Mouse (Mus musculus): ENCODE measurements at regions not wholly inside any gene's neighbourhood (a gene's known extent, or its start where the extent isn't known, plus 50 kb on each side); places are given as distances from the start of the nearest gene placed in this dataset.

DNA sequence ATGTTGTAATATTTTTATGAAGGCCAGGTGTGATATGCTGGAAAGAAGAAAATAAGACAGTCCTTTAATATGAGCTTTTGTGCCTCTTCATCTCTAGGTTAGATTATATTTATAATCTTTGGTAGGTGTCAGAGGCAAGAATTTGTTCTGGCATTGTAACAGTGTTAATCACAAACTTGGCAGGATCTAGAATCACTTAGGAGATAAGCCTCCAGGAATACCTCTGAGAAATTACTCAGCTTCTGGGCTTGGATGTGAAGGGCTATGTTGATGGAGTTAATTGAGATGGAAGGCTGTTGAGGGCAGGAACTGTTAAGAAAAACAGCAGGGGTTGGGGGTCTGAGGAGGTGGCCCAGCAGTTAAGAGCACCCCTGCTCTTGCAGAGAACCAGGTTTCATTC is 394.0 kb upstream of the Camk1g start:
- DNase-seq = no peak

DNA sequence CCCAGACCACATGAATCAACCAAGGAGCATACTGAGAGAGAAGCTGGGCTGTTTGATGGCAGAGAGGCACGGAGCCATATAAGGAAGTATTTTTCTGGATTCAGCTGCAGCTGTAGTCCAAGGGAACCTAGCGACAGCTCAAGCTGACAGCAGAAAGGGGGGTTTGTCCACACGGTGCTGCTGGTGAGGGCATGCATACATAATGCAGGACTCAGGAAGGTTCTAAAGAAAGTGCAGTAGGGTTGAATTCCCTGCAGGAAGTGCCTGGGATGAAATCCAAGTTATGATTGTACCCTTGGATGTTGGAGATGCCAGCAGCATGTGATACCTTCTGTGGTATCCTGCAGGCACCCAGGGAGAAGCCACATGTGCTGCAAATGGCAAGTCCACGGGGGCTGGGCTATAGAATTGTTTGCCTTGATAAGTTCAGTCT is 381.7 kb upstream of the Camk1g start:
- DNase-seq = no peak

DNA sequence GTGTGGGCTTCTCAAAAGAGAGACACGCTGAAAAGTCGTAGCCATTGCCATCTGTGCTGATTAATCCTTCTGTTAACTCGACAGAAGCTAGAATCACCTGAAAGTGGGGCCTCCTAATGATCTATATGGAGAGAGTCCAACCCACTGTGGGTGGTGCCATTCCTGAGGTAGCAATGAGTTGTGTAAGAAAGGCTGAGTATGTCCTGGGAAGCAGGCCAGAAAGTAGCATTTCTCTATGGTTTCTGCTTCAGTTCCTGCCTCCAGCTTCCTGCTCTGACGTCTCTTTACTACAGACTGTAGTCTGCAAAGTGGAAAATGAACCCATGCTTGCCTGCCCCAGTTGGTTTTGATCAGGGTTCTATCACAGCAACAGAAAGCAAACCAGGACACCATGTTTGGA is 380.8 kb upstream of the Camk1g start:
- no peak for DNase-seq

DNA sequence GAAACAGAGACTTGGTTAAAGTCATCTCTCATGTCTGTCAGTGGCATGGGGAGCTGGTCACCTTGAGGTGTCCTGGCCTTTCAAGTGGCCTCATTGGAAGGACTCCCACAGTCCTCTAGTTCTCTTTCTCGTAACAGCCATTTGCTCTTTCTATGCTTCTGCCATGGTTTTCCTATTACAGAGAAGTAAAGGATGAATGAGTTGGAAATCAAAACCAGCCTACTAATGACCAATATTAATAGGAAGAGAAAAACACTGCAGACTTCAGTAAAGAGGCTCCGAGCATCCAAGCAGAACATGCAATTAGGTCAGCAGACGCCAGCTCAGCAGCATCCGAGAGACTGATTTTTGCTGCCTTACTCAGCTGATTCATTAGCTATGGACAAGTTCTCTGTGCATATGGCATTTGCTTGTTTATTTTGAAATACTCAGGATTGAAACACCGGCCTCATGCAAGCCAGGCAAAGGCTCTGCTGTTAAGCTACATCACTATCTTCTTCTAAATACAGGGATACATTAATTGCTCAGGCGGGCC is 377.4 kb upstream of the Camk1g start:
- DNase-seq = no peak

DNA sequence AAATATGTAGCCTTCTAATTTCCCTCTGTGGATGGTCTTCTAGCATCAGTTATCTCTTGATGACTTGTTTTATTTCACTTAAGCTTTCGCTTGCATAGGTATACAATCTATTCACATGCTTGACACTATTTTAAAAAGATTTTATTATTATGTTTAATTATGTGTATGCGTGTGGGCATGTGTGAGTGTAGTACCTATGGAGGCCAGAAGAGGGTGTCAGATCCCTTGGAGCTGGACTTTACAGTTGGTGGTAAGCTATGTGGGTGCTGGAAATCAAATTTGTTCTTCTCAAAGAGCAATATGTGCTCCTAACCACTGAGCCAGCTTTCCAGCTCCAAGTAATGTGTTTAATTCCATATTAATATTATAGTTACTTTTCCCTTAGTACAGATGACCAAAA is 372.6 kb upstream of the Camk1g start:
- no peak for DNase-seq

DNA sequence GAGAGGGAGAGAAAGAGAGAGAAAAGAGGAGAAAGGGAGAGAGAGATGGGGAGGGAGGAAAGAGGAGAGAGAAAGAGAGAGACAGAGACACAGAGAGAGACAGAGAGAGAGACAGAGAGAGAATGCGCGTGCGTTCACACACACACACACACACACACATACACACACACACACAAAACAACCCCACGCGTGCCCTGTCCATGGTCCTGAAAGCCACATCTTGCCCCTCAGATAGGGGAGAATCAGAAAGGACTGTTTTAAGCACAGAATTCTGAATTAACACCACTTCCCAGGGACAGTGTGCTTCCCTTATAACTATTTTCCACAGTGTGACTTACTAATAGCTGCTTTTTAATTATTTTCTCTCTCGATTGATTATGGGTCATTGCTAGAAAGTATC is 368.7 kb upstream of the Camk1g start:
- no peak for DNase-seq

DNA sequence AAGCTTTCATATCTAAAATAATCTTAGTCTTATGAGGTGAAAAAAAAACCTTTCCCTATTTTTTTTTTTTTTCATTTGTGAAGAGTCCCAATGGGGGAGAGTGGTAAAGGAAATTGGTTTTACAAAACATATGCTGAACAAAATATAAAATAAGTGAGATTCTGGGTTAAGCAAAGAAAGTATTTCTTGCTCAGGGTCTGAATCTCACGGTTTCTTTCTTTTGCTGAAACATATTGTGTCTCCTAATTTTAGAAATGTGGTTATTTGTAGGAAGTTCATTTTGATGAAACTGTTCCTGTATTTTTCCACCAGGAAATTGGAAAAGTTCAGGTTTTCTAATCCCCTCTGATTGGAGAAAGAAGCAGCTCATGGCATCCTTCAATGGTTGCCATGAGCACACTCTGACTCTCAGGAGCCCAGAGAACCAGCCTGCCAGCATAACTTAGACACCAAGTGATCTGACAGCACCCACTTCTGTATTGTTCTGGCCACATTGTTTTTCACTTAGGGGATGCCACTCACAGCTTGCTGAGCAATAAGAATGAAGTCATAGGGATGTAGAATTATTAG is 365.9 kb upstream of the Camk1g start:
- no peak for DNase-seq

DNA sequence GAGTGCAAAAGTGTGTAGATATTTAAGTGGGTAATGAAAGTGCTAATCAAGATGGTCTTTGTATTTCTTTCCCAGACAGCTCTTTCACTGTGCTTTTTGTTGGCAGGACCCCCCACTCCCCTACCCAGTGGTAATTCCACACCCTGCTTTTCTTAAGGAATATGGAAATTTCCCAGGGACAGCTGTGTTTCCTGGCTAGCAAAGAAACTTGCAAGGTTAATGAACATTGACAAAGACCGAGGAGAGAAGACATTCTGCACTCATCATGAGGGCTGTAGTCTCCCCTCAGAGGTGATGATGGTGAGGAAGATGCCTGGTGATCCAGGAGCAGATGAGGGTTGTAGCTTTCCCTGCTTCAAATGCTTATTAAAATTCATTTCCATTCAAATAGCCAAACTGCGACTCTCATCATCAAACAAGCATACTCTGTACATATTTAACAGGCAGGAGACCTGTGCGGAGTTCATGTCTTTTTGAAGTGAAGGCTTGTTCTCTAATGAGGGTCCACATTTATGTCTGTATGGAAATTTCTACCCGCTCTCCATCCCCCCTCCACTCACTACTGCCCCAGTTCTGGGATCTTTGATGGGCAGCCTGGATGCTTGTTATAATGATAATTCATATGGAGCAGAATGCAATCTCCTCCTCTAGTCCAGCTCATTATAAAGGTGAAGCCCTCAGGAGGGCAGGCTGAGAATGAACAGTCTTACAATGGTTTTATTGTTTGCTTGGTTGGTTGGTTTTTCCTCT is 364.1 kb upstream of the Camk1g start:
- DNase-seq = no peak

DNA sequence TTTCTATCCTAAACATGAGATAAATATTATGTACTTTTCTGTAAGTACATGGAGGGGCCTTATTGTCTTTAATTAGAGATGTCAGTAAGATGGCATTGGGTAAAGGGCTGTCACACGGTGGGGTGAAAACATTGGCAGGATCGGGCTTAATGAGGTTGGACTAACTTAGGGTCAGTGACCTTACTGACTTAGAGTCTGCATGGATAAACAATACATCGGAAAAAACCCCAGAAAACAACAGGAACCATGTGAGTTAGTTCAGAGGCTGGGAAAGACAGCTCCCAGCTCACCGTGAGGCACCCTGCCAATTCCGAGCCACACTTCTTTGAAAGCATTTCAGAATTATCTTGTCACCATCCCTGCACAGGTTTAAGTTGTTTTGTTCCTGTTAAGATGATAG is 363.3 kb upstream of the Camk1g start:
- DNase-seq = no peak

DNA sequence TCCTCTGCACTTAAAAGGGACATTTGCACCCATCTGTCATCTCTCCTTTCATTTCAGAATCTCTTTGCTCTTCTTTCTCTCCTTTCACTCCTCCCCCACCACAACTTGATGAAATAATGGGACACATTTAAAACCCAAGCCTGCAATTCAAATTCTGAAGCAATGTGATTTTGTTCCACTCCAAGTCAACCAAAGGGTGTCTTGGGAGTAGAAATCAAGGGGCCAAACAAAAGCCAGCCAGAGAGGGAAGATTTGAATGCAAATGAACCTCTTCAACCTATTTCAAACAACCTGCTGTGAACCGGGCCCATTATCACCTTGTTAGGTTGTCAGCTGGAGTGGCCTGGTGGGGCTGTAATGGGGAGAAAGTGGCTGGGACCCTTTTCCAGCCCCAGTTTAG is 362.0 kb upstream of the Camk1g start:
- no peak for DNase-seq

DNA sequence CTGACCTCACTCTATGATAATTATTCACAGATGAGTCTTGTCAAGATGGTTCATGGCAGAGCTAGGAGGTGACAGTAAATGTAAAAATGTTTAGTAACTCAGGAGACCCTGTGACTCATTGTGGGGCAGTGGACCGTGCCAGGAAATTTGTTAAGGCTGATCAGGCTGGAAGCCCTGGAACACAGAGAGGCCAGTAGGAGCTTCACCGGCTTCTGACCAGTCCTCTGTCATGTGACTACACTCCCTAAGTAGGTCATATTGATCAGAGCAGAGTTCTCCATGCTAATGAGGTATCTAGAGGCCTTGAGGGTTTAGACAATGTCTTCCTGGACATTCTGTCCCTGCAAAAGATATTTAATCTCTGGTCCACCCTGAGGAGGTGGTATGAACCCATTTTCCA is 351.8 kb upstream of the Camk1g start:
- no peak for DNase-seq

DNA sequence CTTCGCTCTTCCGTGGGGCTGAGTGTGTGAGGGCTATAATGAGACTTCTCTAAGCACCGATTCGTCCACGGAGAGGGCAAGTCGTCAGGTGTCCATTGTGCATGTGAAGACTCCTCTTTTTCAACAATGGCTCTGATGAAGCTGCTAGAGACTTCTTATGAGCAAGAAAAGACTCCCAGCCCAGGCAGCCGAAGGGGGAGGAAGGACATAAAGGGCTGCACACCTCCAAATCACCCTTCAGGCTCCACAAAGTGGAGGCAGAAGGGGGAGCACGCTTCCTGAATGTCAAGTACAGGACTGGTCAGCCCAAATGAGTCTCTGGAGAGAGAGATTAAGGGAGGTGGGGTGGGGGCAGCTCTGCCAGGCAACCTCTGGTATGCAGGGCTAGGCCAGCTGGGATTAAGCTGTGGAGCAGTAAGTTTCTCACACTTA is 350.3 kb upstream of the Camk1g start:
- DNase-seq = no peak

DNA sequence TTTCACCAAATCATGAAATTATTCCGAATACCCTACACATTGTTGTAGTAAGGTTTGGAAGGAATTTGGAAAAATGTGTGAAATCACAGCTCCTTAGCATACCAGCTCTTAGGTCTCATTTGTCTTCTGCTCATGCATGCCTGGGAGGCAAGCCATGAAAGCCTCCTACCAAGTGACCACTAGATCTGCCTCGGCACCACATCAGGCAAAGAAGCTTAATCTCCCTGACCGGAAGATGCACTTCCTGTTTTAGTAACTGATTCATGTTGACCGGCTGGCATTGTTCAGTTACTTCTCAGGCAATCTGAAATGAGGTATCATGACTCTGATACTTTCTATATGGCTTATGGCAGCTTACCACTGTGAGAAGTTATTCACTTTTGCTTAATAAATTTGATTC is 345.2 kb upstream of the Camk1g start:
- DNase-seq = no peak

DNA sequence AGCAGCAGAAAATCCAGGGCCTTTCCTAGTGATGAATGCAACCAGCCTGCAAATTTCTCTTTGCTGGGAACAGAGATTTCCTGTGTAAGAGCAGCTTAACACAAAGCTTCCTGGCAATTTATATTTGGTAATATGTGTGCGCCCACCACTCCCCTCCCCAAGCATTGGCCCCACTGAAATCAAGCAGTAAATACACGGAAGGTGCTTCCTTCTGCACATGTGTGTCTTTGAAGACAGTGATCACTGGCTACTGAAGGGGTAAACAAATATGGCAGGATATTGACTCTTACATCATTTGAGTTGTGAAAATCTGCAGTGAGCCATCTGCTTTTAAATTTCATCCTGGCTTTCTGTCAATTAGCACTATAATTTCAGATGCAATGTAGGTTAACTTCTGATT is 344.5 kb upstream of the Camk1g start:
- DNase-seq = no peak

DNA sequence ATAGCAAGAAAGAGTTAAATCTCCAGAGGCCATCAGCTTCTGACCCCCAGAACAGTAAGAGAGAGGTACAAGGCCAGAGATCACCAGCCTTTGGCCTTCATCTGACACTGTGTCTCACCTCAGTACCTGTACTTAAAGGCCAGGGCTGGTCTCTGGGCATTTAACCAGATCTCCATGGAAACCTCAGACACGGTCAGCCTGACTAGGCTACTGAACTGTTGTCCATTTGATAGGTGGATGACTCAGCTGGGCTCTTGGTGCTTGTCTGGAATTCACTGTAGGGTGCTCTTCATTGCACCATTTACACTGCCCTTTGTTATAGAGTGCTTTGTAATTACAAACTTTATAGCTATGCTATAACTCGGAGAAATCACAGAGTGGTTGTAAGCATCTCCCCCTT is 335.1 kb upstream of the Camk1g start:
- no peak for DNase-seq

DNA sequence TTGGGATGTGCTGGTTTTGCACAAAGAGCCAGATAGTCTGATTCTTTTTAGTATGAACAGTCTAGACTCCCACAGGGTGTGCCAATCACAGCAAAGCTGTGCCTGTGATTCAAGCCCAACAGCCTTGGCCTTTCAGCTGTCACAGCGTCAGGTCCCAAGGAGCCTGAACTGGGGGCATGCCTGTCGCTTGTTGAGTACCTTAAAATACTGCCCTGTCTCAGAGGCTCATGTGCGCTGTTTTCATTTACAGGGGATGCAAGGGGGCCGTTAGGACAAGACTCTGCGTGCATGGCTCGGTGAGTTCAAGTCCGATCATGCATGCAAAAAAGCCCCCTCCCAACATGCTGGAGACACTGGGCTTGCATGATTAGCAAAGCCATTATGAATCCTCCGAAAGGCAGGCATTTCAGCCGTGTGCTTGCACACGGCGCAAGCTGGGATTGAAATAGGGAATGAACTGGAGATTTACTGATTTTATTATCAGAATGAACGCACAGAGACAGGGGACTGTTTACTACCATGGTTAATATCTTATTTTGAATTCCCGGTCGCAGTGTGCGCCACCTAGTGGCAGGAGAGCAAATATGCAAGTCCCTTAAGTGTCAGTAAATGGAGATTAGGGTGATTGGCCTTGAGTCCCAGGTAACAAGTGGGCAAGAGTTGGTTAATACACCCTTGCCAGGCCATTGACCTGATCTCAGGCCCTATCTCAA is 332.8 kb upstream of the Camk1g start:
- peak in 1 of 2 experiments; percentile 25 for DNase-seq

DNA sequence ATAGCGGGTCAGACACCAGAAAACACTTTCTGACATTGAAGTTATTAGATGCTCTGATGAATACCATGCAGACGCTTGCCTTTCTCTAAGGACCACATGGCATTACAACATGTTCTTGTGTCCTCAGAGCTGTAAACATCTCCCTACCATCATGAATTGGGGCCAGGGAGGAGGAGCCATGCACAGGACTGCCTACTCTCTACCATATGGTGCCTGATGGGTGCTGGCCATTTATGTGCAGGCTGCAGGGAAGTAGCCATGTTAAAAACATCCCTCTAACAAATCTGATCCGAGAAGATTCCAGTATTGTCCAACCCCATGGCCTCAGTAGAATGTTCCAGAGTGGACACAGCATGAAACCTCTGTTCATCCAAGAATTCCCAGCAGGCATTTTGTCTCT is 330.1 kb upstream of the Camk1g start:
- DNase-seq = no peak

DNA sequence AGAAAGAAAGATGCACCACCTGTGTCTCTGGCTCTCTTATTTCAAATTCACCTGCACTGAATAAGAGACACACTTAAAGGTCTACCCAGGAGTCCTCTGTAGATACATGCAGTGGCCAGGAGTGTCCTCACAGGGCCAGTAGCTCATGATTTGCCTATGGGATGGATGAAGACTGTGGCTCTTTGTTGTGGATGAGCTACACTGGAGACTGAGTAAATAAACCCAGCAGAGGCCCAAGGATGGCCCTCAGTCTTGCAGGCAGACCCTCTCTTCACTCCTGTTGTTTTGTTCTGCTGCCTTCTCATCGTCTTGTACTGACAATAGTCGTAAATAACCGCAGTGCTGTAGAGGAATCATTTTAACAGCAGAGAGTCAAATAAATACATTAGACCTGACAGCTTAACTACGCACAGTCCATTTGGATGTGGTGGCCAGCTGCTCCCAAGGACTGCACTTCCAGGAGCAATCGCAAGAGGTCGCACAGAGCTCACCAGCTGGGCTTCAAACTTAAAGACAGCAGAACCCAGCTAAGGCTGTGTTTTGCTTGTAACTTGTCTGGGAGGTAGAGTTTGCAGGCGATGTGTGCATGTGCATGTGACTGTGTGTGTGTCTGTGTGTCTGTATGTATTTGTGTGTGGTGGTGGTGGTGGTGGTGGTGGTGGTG is 328.6 kb upstream of the Camk1g start:
- DNase-seq = peak in 1 of 2 experiments; percentile 28

DNA sequence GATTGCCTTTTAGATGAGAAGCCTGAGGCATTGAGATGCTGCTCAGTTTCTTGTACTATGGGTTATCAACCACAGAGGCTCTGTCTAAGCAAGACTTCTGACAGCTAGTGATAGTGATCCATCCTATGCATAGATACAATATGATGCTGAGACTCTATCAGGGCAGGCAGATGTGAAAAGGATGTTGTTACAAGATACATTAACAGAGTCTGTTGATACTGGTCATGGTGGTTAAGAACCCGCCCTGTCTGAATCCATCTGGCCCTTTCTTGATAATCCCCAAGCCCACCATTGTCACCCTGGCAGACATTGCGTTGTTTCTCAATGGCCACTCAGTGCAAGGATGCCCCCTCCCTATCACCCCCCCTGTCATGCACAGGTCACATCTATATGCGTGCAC is 327.8 kb upstream of the Camk1g start:
- DNase-seq = no peak

DNA sequence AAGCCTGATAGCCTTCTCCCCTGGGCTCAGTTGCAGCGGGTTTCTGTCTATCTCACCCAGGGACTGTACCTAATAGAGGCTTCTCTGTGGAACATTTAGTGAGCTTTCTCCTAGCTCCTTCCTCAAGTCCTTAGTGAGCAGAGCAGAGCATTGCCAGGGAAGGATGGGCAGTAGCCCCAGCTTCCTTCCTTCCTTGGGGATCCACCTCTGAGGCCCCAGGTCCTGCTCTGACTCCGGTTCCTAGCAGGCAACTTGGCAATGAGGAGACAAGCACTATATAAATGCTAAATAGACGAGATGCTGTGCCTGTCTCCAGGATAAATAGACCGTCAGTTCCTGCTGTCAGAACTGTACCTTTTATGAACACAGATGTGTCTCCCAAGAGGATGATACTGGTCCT is 326.9 kb upstream of the Camk1g start:
- no peak for DNase-seq

DNA sequence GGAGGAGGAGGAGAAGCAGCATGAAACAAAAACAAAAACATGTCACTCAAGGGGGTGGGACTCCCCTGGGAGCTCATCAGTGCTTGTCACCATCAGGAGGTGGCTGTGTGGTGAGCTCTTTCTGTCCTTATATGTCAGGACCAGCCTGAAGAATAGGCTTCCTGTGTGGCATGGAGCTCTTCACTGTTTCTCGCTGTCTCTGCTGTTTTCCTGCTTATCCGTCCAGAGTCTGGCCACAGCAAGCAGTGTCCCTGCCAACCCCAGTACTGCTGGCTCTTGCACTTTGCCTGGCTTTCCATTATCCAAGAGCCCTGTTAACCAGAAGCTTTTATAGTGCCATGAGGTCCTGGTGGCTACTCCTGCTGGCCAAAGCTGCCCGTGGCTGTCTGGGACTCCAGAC is 322.9 kb upstream of the Camk1g start:
- no peak for DNase-seq

DNA sequence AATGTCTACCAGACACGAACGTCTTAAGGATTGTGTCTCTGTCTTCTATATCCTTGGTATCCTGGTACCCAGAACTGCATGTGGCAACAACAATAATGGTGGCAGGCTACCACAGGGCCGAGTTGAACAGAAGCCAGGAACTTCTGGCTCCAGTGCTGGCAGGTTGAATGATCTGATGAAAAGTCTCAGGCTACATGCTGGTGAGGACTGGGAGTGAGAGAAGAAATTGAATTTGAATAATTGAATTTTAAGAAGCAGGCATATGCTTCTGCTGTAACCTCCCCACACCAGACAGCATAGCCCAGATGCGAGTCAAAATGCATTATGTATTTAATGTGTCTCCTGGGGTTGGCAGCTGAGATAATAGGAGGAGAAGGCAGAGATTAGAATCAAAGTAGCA is 319.5 kb upstream of the Camk1g start:
- no peak for DNase-seq

DNA sequence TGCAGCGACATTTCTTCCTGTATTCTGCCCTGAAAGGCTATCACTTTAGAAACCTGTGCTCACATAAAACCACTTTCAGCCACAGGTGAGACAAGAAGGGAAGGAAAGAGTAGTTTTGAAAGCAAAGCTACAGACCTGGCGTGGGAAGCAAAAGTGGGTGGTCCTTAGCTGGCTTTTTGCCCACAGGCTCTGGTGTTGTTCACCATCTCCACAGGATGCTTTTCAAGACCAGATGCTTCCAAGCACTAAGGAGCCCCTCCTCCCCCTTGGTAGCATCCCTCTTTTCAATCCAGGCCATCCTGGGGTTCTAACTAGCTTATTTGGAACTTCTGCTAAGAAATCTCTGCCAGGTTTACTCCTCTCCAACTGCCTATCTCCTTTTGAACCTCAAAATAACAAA is 312.8 kb upstream of the Camk1g start:
- DNase-seq = no peak

DNA sequence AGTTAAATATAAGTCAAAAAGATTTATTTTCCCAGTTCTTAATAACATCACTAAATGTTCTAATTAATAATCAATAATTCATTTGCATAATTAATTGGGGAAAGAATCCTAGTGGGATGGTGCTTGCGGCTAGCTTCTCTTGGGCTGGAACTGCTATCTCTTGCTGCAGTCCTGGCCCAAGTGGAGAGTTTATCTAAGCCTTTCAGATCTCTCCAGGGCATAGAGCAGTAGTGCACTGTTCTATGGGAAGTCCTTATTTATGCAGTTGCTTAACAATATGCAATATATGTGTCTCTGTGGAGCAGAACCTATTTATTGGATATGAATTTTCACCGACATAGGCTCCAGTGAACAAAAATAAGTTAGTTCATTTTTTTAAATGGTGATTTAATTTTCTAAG is 308.4 kb upstream of the Camk1g start:
- DNase-seq = no peak
